Mouse (Mus musculus): ENCODE measurements around the gene Dhfr.
"Not testable (repeated sequence)": the region's sequence is repeated elsewhere in the genome, so short reads cannot be mapped to it uniquely, and the experiment has no call there.

The Dhfr gene

DNA sequence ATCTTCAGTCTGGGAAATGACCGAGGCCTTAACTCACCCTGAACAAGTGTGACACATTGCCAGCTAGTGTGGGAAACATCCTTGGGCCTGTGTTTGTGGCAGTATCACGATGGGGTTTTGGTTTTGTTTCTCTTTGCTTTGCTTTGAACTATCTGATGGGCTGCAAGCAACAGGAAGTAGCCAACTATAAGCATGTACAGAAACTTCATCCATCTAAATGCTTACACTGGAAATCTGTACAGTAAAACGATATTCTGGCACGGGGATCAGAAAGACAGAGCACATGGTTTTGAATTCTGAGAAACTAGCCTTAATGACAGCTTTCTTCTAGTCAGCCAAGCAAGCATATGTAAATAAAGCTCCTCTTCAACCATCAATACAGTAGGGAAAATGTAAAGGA lies 570 bp upstream of the Dhfr start:
- DNase-seq (ENCODE audit: low read depth, low spot score) = peak; percentile 46
- no peaks in the 10 kb centered on the region for H3K27me3 ChIP-seq (ENCODE audit: control insufficient read depth, insufficient read depth, low read length, poor library complexity, severe bottlenecking)
- 0 out of 2 replicates have a peak, but pooled peaks cover 2% of the 10 kb centered on the region for H3K36me3 ChIP-seq (ENCODE audit: control insufficient read depth, insufficient read depth, low read length, poor library complexity, severe bottlenecking)

DNA sequence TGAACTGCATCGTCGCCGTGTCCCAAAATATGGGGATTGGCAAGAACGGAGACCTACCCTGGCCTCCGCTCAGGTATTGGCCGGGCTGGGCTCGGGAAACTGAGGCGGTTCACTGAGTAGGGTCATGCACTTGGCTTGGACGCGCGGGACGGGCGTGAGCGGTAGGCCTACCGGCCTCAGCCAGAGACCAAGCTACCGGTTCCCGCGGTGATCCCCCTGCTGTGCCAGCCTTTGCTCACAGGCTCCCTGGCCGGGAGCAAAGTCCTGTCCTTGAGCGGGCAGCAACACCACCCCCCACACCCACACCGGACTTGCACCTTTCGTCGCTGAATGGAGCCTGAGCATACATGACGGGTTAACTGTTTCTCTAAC lies 732 bp downstream of the Dhfr start:
- Histone ChIP-seq H3K27me3 (ENCODE audit: control insufficient read depth, insufficient read depth, low read length, poor library complexity, severe bottlenecking) (no peaks in the 10 kb centered on the region), H3K36me3 (ENCODE audit: control insufficient read depth, insufficient read depth, low read length, poor library complexity, severe bottlenecking) (no peaks in the 10 kb centered on the region)
- DNase-seq (ENCODE audit: low read depth, low spot score) = no peak

DNA sequence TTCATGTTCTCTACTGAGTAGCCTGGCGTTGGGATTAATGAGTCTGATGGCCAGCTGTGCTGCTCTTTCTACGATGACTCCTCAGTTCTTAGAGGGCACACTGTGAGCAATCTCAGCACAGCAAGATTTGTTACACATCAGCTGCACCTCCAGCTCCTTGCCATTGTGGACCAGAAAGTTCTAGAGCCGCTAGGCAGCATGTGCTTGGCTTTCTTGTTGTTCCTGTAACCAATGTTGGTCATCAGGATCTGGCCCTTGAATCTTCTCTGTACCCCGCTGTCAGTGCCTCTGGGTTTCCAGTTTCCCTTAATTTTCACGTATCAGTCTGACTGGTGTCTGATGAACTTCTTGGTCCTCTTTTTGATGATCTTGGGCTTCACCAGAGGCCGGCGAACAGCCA lies 1.9 kb downstream of the Dhfr start:
- Histone ChIP-seq H3K36me3 (ENCODE audit: control insufficient read depth, insufficient read depth, low read length, poor library complexity, severe bottlenecking) (no peaks in the 10 kb centered on the region), H3K27me3 (ENCODE audit: control insufficient read depth, insufficient read depth, low read length, poor library complexity, severe bottlenecking) (no peaks in the 10 kb centered on the region)
- DNase-seq (ENCODE audit: low read depth, low spot score) = no peak

DNA sequence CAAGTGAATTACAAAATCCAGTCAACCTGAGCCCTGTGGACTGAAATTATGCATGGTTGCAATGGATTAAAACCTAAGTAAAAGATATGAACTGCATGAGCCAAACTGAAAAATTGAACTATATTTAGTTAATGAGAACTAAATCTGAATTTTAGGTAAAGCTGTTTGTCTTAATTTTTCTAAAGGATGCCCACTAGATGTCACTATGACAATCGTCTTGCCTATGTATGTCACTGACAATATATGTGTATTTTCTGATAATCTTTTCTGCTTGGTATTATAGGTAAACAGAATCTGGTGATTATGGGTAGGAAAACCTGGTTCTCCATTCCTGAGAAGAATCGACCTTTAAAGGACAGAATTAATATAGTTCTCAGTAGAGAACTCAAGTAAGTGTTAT lies 3.1 kb downstream of the Dhfr start:
- Histone ChIP-seq H3K27me3 (ENCODE audit: control insufficient read depth, insufficient read depth, low read length, poor library complexity, severe bottlenecking) (no peaks in the 10 kb centered on the region), H3K36me3 (ENCODE audit: control insufficient read depth, insufficient read depth, low read length, poor library complexity, severe bottlenecking) (no peaks in the 10 kb centered on the region)
- DNase-seq (ENCODE audit: low read depth, low spot score) = peak; percentile 46

DNA sequence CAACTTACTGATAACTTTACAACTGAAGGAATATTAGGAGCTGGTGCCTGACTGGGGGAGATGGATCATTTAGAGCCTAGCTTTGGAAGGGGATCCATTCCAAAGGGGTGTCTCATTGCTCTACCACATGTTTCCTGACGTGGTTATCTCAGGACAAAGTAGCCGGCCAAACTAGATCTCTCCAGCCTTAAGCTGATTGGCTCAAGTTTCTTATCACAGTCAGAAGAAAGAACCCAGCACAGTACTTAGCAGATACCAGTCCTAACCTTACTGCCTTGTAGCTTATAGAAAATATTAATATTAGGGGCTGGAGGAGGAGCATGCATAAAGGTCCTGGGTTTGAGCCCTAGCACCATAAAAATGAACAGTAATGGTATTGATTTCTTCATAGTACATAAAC lies 7.1 kb downstream of the Dhfr start:
- Histone ChIP-seq H3K36me3 (ENCODE audit: control insufficient read depth, insufficient read depth, low read length, poor library complexity, severe bottlenecking) (no peaks in the 10 kb centered on the region), H3K27me3 (ENCODE audit: control insufficient read depth, insufficient read depth, low read length, poor library complexity, severe bottlenecking) (no peaks in the 10 kb centered on the region)
- no peak for DNase-seq (ENCODE audit: low read depth, low spot score)

DNA sequence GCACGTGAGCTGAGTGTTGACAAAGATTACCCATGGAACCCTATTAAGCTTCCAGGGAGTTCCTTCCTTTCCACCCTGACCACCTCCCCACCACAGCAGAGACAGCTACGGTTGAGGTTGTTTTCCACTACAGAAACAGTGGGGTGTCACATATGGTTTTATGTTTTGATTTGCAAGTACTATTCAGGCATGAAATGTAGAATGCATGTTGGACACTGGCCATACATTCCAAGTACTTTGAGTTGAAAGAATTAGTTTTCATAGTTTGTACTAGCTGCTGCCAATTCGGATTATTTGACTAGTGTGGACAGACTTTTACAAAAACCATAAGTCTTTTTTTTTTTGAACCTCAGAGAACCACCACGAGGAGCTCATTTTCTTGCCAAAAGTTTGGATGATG lies 10.8 kb downstream of the Dhfr start:
- H3K27me3 ChIP-seq (ENCODE audit: control insufficient read depth, insufficient read depth, low read length, poor library complexity, severe bottlenecking) = no peaks in the 10 kb centered on the region
- H3K36me3 ChIP-seq (ENCODE audit: control insufficient read depth, insufficient read depth, low read length, poor library complexity, severe bottlenecking) = no peaks in the 10 kb centered on the region
- no peak for DNase-seq (ENCODE audit: low read depth, low spot score)

DNA sequence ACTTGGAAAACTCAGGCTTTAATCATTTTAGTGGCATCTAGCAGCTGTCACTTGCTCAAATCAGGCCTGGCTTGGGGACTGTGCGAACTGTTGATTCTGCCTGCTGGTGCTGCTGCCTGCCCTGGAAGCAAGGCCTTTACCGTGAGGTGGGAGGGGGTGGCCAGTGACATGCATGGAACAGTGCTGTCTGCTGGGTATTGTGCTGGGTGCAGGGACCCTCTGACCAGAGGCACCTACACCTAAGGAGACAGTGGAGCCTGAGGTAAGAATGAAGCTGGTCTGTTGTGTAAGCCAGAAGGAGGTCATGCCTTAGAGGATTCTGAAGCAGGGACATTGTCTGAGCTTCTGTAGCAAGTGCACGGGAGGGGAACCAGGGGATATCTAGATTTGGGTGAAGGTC lies 16.3 kb downstream of the Dhfr start:
- DNase-seq (ENCODE audit: low read depth, low spot score) = no peak
- H3K36me3 ChIP-seq (ENCODE audit: control insufficient read depth, insufficient read depth, low read length, poor library complexity, severe bottlenecking) = no peaks in the 10 kb centered on the region
- no peaks in the 10 kb centered on the region for H3K27me3 ChIP-seq (ENCODE audit: control insufficient read depth, insufficient read depth, low read length, poor library complexity, severe bottlenecking)

DNA sequence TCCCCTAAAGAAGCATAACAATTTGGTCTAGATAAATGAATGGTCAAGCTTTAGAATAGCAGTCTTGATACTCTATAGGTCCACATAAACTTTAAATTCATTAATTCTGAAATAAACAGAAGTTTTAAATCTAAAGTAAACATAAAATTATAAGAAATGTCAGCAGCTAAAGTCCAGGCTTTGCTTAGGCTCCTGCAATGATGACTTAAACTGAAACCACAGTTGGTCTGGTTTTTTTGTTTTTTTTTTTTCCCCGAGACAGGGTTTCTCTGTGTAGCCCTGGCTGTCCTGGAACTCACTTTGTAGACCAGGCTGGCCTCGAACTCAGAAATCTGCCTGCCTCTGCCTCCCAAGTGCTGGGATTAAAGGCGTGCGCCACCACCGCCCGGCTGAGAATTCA lies 16.9 kb downstream of the Dhfr start:
- not testable (repeated sequence) for H3K36me3 ChIP-seq (ENCODE audit: control insufficient read depth, insufficient read depth, low read length, poor library complexity, severe bottlenecking); H3K27me3 ChIP-seq (ENCODE audit: control insufficient read depth, insufficient read depth, low read length, poor library complexity, severe bottlenecking); DNase-seq (ENCODE audit: low read depth, low spot score)

DNA sequence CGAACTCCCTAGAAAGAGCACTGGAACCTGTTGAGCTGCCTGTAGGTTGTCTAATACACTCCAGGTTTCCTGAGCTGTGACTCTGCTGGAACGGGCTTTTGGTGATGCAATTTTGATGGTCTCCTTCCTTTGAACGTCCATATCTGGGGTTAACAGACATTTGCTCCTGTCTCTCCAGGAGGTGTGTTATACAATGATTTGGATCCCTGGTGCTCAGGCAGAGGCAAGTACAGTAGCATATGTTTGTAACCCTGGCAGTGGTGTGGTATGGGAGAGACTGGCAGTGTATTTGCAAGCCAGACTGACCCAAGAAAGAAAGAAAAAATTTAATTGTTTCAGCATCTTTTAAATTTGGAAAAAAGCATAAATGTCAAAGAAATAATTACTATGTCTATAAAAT lies 32.8 kb downstream of the Dhfr start:
- Histone ChIP-seq H3K36me3 (ENCODE audit: control insufficient read depth, insufficient read depth, low read length, poor library complexity, severe bottlenecking) (no peaks in the 10 kb centered on the region), H3K27me3 (ENCODE audit: control insufficient read depth, insufficient read depth, low read length, poor library complexity, severe bottlenecking) (no peaks in the 10 kb centered on the region)
- DNase-seq (ENCODE audit: low read depth, low spot score) = no peak

DNA sequence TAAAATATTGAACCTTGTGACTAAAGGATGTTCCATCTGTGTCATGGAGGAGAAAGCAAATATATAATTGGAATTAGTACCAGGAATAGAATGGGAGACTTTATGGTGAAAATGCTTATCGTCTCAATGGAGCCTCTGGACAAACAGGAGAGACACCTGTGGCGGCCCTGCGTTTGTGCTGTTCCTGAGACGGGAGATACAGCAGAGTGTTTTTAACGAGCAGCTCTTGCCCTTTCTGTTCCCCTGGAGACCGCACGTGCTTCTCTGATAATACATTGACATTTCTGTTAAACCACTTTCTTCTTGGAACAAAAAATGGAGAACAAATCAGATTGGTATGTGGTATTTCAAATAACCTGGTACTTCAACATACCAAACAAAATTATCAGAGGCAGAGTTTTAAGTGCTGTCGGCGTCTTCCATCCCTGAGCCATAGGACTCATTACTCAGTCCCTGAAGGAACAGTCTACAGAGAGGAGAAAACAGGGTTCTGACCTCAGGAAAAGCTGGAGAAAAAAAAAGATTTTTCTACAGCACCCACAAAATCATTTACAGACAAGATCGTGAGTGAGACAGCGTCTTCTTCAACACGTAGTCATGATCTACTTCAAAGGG lies 38.6 kb downstream of the Dhfr start:
- no peaks in the 10 kb centered on the region for H3K27me3 ChIP-seq (ENCODE audit: control insufficient read depth, insufficient read depth, low read length, poor library complexity, severe bottlenecking)
- DNase-seq (ENCODE audit: low read depth, low spot score) = no peak
- no peaks in the 10 kb centered on the region for H3K36me3 ChIP-seq (ENCODE audit: control insufficient read depth, insufficient read depth, low read length, poor library complexity, severe bottlenecking)

DNA sequence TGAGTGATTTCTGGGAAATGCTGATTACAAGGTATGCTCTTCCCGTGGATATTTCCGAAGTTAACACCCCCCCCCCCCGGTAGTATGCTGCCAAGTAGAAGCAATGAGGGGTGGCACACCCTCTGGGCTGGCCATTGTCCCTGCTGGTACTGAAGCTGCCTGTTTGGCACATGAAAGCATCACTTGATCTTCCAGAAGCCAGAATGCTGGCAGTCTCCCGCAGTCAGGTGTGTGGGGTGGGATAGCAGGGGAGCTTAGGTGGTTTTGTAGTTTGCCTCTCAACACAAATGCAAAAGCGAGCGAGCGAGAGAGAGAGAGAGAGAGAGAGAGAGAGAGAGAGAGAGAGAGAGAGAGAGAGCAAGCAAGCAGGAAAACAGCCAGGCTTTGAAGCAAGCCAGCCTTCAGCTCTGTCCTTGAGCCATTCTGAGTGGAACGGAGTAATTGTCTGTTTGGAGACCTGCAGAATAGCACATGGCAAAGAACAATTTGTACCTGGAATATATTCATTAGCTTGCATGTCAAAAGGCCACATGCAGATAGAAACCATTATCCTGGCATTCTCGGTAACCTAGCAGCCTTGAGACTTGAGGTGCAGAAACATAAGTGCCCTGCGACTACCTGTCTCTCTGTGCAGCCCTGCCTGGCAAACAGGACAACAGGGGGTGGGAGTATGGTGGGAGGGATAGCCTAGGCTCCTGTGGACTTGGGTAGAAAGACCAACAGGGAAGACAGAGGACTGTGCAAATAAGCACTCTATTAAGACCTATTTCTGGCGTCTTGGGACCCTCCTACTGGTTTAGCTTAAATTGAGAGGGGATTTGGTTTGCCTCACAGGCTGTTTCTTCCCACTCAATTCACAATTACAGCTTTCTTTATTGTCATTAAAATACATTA lies 44.2 kb downstream of the Dhfr start:
- H3K27me3 ChIP-seq (ENCODE audit: control insufficient read depth, insufficient read depth, low read length, poor library complexity, severe bottlenecking) = no peaks in the 10 kb centered on the region
- no peak for DNase-seq (ENCODE audit: low read depth, low spot score)

DNA sequence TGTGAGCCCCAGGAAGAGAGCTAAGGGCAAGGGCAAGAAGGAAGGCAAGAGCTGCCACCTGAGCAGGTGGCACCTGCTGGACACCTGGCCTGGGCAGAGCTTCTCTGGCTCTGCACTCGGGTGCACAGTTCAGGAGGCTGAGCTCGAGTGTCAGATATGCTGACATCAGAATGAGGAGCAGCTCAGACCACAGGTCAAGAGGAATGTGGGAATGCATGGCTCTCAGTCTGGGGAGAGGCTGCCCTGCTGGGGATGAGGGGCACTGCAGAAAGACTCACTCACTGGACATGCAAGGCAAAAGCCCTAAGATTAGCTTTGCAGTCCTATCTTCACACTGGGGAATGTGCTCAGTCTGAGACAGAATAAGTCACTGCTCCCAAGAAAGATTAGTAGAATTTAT lies 47.5 kb downstream of the Dhfr start:
- Histone ChIP-seq H3K36me3 (ENCODE audit: control insufficient read depth, insufficient read depth, low read length, poor library complexity, severe bottlenecking) (no peaks in the 10 kb centered on the region), H3K27me3 (ENCODE audit: control insufficient read depth, insufficient read depth, low read length, poor library complexity, severe bottlenecking) (no peaks in the 10 kb centered on the region)
- DNase-seq (ENCODE audit: low read depth, low spot score) = no peak

More for the DNA sequence above, 44.2 kb downstream of the Dhfr start:
- no peaks in the 10 kb centered on the region for H3K36me3 ChIP-seq (ENCODE audit: control insufficient read depth, insufficient read depth, low read length, poor library complexity, severe bottlenecking)

DNA sequence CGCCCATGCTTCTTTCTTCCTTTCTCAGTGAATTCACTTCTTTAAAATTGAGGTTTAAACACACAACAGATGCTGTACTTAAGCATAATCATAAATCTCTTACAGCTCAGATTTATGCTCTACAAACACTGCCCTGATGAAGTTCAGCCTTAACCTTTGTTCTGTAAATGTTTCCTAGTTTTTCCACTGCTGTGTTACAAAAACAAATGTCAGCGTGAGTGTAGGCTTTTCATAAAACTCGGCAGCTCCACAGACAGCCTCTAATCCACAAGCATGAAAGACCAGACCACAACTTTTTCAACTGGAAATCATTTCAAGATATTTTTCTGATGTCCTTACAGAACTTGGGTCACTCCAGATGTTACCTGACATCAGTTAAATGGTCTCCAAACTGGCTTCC lies 49.0 kb downstream of the Dhfr start:
- no peak for DNase-seq (ENCODE audit: low read depth, low spot score)
- no peaks in the 10 kb centered on the region for H3K36me3 ChIP-seq (ENCODE audit: control insufficient read depth, insufficient read depth, low read length, poor library complexity, severe bottlenecking)
- H3K27me3 ChIP-seq (ENCODE audit: control insufficient read depth, insufficient read depth, low read length, poor library complexity, severe bottlenecking) = no peaks in the 10 kb centered on the region

DNA sequence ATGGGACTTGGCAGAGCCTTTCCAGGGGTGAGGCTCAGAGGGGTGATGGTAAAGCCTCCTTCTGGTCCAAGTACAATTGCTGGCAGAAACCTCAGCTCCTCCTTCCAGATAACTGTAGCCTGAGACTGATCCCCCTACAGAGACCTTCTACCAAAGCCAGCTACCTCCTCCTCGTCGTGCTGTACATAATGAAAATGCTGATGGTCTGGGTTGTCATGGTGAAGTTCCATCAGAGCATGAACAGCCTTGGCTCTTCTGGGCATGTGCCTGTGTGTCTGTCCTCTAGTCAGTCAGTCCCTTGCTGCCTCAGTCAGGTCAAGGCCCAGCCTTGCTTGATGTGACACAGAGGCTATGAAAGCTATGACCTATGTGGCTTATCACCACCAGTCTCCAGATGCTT lies 56.0 kb downstream of the Dhfr start:
- Histone ChIP-seq H3K27me3 (ENCODE audit: control insufficient read depth, insufficient read depth, low read length, poor library complexity, severe bottlenecking) (no peaks in the 10 kb centered on the region), H3K36me3 (ENCODE audit: control insufficient read depth, insufficient read depth, low read length, poor library complexity, severe bottlenecking) (no peaks in the 10 kb centered on the region)
- DNase-seq (ENCODE audit: low read depth, low spot score) = no peak

DNA sequence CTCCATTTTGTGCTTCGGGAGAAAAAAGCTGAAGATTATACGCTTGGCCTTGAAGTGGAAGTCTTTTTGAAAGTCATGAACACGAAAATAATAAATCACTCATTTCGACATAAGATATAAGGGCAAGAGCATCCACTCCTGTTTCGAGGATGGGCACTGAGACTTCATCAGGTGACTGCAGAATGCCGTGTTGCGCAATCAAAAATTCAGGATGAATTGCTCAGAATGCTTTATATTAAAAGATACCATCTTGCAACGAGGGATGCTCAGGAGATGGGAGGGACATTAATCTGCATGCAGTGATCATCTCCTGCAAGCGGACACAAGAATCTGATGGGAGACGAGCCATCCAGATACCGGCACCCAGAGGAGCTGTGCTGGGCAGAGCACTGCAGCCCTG lies 65.1 kb downstream of the Dhfr start:
- H3K27me3 ChIP-seq (ENCODE audit: control insufficient read depth, insufficient read depth, low read length, poor library complexity, severe bottlenecking) = no peaks in the 10 kb centered on the region
- no peak for DNase-seq (ENCODE audit: low read depth, low spot score)
- H3K36me3 ChIP-seq (ENCODE audit: control insufficient read depth, insufficient read depth, low read length, poor library complexity, severe bottlenecking) = no peaks in the 10 kb centered on the region

Measured in splenic B cell, adult 2 months (primary cell).